Mouse (Mus musculus): ENCODE measurements around the gene Tspo. TPM values are rescaled to one million over a fixed set of nuclear protein-coding genes. Genes with fewer than 3 reads are reported as not detected.

The Tspo gene
- polyA plus RNA-seq, 1 experiment from 2014 or later: 12.7 TPM

DNA sequence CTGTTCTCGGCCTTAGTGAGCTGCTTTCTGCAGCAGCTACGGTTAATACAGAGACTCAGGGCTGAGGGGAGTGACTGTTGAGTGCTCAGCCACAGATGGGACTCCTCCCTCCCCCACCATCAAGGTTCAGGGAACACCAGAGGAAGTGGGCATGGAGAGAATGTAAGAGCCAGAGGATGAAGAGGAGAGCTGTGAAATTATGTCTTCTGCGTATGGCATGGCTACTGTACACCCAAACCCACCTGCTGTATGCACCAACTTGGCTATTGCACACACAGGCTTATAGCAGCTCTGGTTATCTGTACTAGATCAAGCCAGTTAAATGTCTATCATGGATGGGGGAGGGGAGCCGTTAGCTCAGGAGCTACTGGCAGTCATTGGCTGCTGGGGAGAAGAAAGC, 37.8 kb downstream of the Tspo start:
- Histone ChIP-seq H3K9ac (ENCODE audit: low read depth, low read length) (no peak overlapping the region), H3K4me1 (ENCODE audit: control insufficient read depth, insufficient read depth, low read depth, low read length) (no peaks in the 10 kb centered on the region), H3K36me3 (ENCODE audit: control insufficient read depth, insufficient read depth, low read length) (no peaks in the 10 kb centered on the region), H3K27me3 (replicated peaks; ENCODE audit: control insufficient read depth, insufficient read depth, low read length) (no peaks in the 10 kb centered on the region), H3K9me3 (ENCODE audit: control insufficient read depth, low read length) (no peaks in the 10 kb centered on the region), H3K27ac (ENCODE audit: low read depth, low read length) (no peak overlapping the region), H3K4me3 (ENCODE audit: low read length) (no peak overlapping the region), H3K4me2 (ENCODE audit: low read length) (no peak overlapping the region)
- no peak for ATAC-seq
- WGBS: 80% methylated on average over 4 of the region's 4 CpGs

DNA sequence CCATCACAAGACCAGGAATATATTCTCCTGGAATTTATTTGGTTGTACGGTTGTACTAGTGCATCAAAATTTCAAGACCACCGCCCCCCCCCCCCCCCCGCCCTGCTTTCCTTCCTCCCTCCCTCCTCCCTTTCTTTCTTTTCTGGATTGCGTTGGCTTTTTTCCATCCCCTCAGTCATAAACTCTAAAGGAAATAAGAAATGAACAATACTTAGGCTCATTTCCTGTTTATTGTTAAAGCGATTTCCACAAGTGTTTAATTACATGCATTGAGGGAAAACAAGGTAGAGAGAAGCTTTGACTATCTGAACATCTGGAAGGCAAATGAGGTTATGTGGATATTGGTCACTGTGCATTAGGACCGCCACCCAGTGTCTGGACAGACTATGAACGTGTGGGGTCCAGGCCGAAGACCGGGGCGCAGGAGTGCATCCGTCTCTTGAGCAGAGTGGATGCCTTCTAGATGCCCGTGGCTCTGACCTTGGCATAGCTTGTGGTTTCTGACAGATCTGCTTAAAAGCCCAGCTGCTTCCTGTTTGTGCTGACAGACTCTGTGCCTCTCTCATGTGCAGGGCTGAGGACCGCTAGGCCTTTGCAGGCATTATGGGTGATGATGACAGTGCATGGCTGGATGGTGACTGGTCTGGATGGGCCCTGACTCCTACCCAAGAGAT, 39.1 kb downstream of the Tspo start:
- H3K4me3 ChIP-seq (ENCODE audit: low read length): no peak overlapping the region
- no peaks in the 10 kb centered on the region for H3K9me3 ChIP-seq (ENCODE audit: control insufficient read depth, low read length)
- H3K27ac ChIP-seq (ENCODE audit: low read depth, low read length): no peak overlapping the region
- H3K4me2 ChIP-seq (ENCODE audit: low read length): no peak overlapping the region
- no peaks in the 10 kb centered on the region for H3K36me3 ChIP-seq (ENCODE audit: control insufficient read depth, insufficient read depth, low read length)
- WGBS: 84% methylated on average over 13 of the region's 13 CpGs
- no peaks in the 10 kb centered on the region for H3K27me3 ChIP-seq (replicated peaks; ENCODE audit: control insufficient read depth, insufficient read depth, low read length)
- H3K4me1 ChIP-seq (ENCODE audit: control insufficient read depth, insufficient read depth, low read depth, low read length): no peaks in the 10 kb centered on the region
- H3K9ac ChIP-seq (ENCODE audit: low read depth, low read length): no peak overlapping the region
- no peak for ATAC-seq

DNA sequence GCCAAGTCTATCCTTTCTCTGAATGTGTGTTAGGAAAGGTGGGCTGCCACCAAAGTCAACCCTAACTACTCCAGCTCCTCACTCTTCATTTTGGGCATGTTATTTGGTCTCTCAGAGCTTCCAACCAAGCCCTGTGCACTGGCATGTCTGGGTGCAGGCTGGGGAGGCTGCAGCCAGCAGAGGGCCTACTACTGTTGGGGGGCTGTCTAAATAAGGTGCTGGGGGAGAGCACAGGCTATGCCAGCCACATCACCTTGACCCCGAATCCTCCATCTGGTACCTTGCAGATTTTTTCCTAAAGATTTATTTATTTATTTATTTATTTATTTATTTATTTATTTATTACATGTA, 39.6 kb downstream of the Tspo start:
- no peaks in the 10 kb centered on the region for H3K27me3 ChIP-seq (replicated peaks; ENCODE audit: control insufficient read depth, insufficient read depth, low read length)
- H3K9me3 ChIP-seq (ENCODE audit: control insufficient read depth, low read length): no peaks in the 10 kb centered on the region
- ATAC-seq: no peak
- no peak overlapping the region for H3K27ac ChIP-seq (ENCODE audit: low read depth, low read length)
- no peak overlapping the region for H3K4me3 ChIP-seq (ENCODE audit: low read length)
- no peak overlapping the region for H3K4me2 ChIP-seq (ENCODE audit: low read length)
- no peaks in the 10 kb centered on the region for H3K36me3 ChIP-seq (ENCODE audit: control insufficient read depth, insufficient read depth, low read length)
- H3K9ac ChIP-seq (ENCODE audit: low read depth, low read length): no peak overlapping the region
- H3K4me1 ChIP-seq (ENCODE audit: control insufficient read depth, insufficient read depth, low read depth, low read length): no peaks in the 10 kb centered on the region
- WGBS: 92% methylated on average over 1 of the region's 1 CpGs

DNA sequence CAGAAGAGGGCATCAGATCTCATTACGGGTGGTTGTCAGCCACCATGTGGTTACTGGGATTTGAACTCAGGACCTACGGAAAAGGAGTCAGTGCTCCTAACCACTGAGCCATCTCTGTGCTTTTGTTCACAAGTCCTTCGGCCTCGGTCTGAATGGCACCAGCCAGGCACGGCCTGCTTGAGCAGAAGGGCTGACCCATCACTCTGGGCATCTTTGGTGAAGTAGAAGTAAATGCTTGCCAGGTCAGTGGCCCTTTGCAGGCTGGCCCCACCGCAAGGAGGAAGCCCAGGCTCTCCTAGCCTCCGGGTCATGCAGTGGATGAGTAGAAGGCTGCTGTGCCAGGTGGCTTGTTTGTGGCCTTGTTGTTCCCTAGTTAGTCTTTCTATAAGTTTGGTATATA, 40.0 kb downstream of the Tspo start:
- H3K4me3 ChIP-seq (ENCODE audit: low read length): no peak overlapping the region
- H3K27ac ChIP-seq (ENCODE audit: low read depth, low read length): no peak overlapping the region
- H3K9ac ChIP-seq (ENCODE audit: low read depth, low read length): no peak overlapping the region
- H3K4me1 ChIP-seq (ENCODE audit: control insufficient read depth, insufficient read depth, low read depth, low read length): no peaks in the 10 kb centered on the region
- H3K36me3 ChIP-seq (ENCODE audit: control insufficient read depth, insufficient read depth, low read length): no peaks in the 10 kb centered on the region
- H3K4me2 ChIP-seq (ENCODE audit: low read length): no peak overlapping the region
- no peak for ATAC-seq
- no peaks in the 10 kb centered on the region for H3K27me3 ChIP-seq (replicated peaks; ENCODE audit: control insufficient read depth, insufficient read depth, low read length)
- no peaks in the 10 kb centered on the region for H3K9me3 ChIP-seq (ENCODE audit: control insufficient read depth, low read length)
- WGBS: 96% methylated on average over 7 of the region's 7 CpGs

DNA sequence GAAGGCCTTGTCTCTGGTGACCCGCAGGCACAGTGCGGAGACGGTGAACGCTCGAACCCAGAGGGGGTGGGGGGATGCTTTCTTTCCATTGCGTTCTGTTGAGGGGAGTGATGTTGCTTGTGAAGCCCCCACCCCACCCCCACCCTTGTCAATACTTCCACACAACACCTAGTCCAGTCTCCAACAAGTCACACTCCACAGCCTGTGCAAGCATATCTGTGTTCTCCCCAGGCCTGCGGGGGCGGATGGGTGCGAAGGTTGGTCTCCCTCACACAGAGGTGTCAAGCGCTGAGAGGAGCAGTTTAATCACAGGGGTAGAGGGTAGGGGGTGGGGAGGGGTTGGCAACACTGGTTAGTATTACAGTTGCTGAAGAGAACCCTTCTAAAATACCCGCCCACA, 42.8 kb downstream of the Tspo start:
- no peak overlapping the region for H3K4me3 ChIP-seq (ENCODE audit: low read length)
- no peaks in the 10 kb centered on the region for H3K36me3 ChIP-seq (ENCODE audit: control insufficient read depth, insufficient read depth, low read length)
- WGBS: 88% methylated on average over 11 of the region's 11 CpGs
- H3K9ac ChIP-seq (ENCODE audit: low read depth, low read length): no peak overlapping the region
- no peaks in the 10 kb centered on the region for H3K27me3 ChIP-seq (replicated peaks; ENCODE audit: control insufficient read depth, insufficient read depth, low read length)
- no peak overlapping the region for H3K27ac ChIP-seq (ENCODE audit: low read depth, low read length)
- no peak overlapping the region for H3K4me2 ChIP-seq (ENCODE audit: low read length)
- no peak for ATAC-seq
- H3K4me1 ChIP-seq (ENCODE audit: control insufficient read depth, insufficient read depth, low read depth, low read length): no peaks in the 10 kb centered on the region
- no peaks in the 10 kb centered on the region for H3K9me3 ChIP-seq (ENCODE audit: control insufficient read depth, low read length)

DNA sequence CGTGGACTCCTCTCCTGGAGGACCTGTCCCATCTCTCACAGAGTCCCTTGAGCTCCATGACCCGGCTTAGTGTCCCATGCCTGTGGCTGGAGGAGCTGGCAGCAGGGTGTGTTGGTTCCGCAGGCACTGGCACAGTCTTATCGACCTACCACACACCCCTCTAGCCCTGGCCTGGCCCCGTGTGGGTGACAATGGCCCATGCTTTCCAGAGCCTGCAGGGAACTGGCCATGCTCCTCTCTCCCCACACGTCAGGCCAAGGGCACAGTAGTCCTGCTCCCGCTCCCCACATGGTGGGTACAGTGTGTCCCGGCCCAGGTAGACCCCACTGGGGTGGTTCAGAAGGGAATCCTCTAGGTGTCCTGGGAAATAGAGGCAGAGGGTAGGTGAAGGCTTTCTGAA, 43.3 kb downstream of the Tspo start:
- no peaks in the 10 kb centered on the region for H3K9me3 ChIP-seq (ENCODE audit: control insufficient read depth, low read length)
- H3K4me3 ChIP-seq (ENCODE audit: low read length): no peak overlapping the region
- no peak overlapping the region for H3K4me2 ChIP-seq (ENCODE audit: low read length)
- no peaks in the 10 kb centered on the region for H3K4me1 ChIP-seq (ENCODE audit: control insufficient read depth, insufficient read depth, low read depth, low read length)
- no peak overlapping the region for H3K9ac ChIP-seq (ENCODE audit: low read depth, low read length)
- no peak overlapping the region for H3K27ac ChIP-seq (ENCODE audit: low read depth, low read length)
- WGBS: 90% methylated on average over 8 of the region's 8 CpGs
- ATAC-seq: no peak
- no peaks in the 10 kb centered on the region for H3K27me3 ChIP-seq (replicated peaks; ENCODE audit: control insufficient read depth, insufficient read depth, low read length)
- no peaks in the 10 kb centered on the region for H3K36me3 ChIP-seq (ENCODE audit: control insufficient read depth, insufficient read depth, low read length)

DNA sequence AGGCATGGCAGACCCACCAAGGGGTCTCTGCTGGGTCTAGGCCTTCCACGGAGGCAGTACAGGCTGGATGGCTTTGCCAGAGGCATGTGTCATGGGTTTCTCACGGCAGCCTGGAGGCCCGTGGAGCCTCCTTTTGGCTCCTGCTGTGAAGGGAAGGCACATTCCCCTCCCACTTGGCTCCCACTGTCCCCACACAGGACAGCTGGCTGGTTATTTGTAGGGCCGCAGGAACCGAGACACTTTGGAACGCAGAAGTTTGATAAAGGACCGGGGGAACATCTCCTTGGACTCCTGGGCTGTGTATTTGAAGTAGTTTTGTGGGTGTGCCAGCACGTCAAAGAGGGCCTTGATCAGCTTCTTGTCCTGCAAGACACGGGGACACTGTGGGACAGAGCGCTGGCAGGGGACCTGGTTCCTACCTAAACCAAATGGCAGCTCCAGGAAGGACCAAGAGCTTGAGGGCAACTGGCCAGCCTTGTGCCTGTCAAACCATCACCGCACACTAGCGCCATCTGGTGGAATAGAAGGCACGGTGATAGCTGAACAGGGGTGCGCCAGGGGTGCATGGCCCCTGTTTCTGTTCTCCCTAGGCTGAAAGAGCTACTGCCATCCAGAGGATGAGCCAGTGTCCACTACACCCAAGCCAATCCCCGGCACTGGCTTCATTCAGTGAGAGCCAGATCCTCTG, 43.9 kb downstream of the Tspo start:
- ATAC-seq: no peak
- H3K36me3 ChIP-seq (ENCODE audit: control insufficient read depth, insufficient read depth, low read length): no peaks in the 10 kb centered on the region
- no peaks in the 10 kb centered on the region for H3K9me3 ChIP-seq (ENCODE audit: control insufficient read depth, low read length)
- no peaks in the 10 kb centered on the region for H3K4me1 ChIP-seq (ENCODE audit: control insufficient read depth, insufficient read depth, low read depth, low read length)
- WGBS: 46% methylated on average over 15 of the region's 15 CpGs
- H3K27me3 ChIP-seq (replicated peaks; ENCODE audit: control insufficient read depth, insufficient read depth, low read length): no peaks in the 10 kb centered on the region
- no peak overlapping the region for H3K4me2 ChIP-seq (ENCODE audit: low read length)
- H3K27ac ChIP-seq (ENCODE audit: low read depth, low read length): no peak overlapping the region
- no peak overlapping the region for H3K4me3 ChIP-seq (ENCODE audit: low read length)
- no peak overlapping the region for H3K9ac ChIP-seq (ENCODE audit: low read depth, low read length)

DNA sequence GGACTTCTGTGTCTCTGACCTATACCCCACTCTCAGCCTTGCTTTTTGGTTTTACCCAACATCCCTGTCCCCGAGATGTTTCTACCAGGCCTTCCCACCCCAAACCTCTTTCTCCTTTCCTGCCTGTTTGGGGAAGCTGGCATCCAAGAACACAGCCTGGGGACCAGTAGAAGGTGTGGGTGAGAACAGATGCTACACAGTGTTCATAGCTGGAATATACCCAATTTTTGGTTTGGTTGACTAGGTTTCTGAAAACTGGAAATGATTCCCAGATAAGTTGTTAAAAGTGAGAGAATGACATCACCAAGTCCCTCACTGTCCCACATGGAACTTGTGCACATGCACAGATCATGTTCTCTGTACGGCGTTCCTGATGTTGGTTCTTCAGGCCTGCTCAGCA, 51.9 kb downstream of the Tspo start:
- Histone ChIP-seq H3K9ac (ENCODE audit: low read depth, low read length) (no peak overlapping the region), H3K4me3 (ENCODE audit: low read length) (no peak overlapping the region), H3K36me3 (ENCODE audit: control insufficient read depth, insufficient read depth, low read length) (no peaks in the 10 kb centered on the region), H3K4me1 (ENCODE audit: control insufficient read depth, insufficient read depth, low read depth, low read length) (no peaks in the 10 kb centered on the region), H3K9me3 (ENCODE audit: control insufficient read depth, low read length) (no peaks in the 10 kb centered on the region), H3K27me3 (replicated peaks; ENCODE audit: control insufficient read depth, insufficient read depth, low read length) (no peaks in the 10 kb centered on the region), H3K27ac (ENCODE audit: low read depth, low read length) (no peak overlapping the region), H3K4me2 (ENCODE audit: low read length) (no peak overlapping the region)
- no peak for ATAC-seq
- 94% methylated on average over 3 of the region's 3 CpGs for WGBS
